Mouse (Mus musculus): ENCODE results near the gene Vezf1. TPM values are rescaled to one million over a fixed set of nuclear protein-coding genes. Genes with fewer than 3 reads are reported as not detected.

The Vezf1 gene
- total and polyA plus RNA-seq, 3 experiments: 7.4 to 11.4 (median 9.8) TPM

DNA sequence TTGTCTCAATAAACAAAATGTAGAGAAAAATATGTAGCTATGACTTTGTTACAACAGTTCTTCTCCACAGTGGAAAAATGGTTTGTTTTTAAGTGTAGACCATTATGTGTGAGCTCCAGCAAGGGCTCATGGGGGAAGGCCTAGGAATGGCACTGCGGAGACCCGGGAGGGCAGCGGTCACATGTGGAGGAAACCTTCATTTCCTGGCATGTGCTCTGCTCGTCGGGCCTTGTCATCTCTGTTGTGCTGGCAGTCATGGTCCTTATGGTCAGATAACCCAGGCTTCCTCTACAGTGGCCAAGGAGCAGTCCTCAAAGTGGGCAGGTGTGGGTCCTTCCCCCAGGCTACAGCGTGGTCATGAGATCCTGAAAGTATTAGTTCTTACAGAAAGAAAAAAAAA, 15.6 kb downstream of the Vezf1 start:
- H3K36me3 ChIP-seq (replicated peaks in 1 of 2; ENCODE audit: control insufficient read depth in 1 of 2, insufficient read depth in 1 of 2, low read length in 1 of 2): peaks cover 31 to 55% of the 10 kb centered on the region in 2 experiments

DNA sequence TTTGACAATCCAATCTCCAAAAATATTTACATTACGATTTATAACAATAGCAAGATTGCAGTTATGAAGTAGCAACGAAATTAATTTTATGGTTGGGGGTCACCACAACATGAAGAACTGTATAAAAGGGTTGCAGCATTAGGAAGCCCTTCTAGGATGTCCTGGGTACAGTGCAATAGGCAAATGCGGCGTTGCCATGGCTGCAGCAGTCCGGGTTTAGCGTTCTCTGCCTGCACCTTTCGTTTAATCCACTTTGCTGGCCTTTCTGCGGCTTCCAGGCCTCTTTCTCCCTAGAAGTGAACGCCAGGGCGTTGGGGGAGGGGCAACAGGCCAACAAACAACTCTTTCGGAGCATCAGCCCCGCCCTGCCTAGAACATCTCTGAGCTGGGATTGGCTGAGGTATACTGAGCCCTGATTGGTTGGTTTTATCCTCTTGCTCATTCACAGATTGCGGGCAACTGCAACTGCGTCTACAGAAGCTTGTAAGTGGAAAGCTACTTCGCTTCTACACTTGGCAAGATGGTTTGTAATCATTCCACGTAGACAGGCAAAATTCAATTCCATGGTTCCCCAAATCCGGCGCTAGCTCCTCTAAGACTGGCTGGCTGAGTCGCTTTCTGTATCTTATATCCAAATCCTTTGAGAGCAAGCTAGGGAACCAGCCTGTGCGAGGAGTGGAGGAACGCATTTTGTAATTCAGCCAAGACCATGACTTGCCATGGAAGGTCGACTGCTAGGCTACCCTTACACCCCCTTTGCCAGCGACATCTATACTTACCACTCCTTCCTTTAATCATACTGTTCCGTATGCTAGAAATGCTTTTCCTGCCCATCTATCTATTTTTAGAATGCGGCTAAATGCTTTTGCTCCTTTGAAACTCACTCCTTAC, 18.9 kb downstream of the Vezf1 start:
- Histone ChIP-seq H3K4me3 (replicated peaks in 1 of 3; ENCODE audit: low read depth in 2 of 3, low read length in 2 of 3, poor library complexity in 1 of 3) (no peak overlapping the region), H3K9ac (ENCODE audit: insufficient read depth, low read depth) (no peak overlapping the region), H3K4me1 (ENCODE audit: control insufficient read depth in 1 of 2, insufficient read depth in 2 of 2) (peaks cover 6 to 8% of the 10 kb centered on the region in 2 experiments; a peak in 3 of 4 replicates)

More for the DNA sequence above, 15.6 kb downstream of the Vezf1 start:
- H3K9ac ChIP-seq (ENCODE audit: insufficient read depth, low read depth): no peak overlapping the region
- DNase-seq (ENCODE audit: extremely low read depth): no peak
- H3K4me2 ChIP-seq (ENCODE audit: insufficient read depth, low read depth, poor library complexity, severe bottlenecking): no peak overlapping the region
- no peaks in the 10 kb centered on the region for H3K79me2 ChIP-seq (replicated peaks; ENCODE audit: control insufficient read depth, extremely low read depth, insufficient read depth, poor library complexity, severe bottlenecking)
- dilution Hi-C loops (cut with MboI; ENCODE audit: extremely low pct_ligation_motif_present, extremely low pct_unique_long_range_greater_than_20kb, low sequenced_read_pairs) (no loop called here), in situ Hi-C loops (cut with MboI; ENCODE audit: low pct_ligation_motif_present, low pct_unique_long_range_greater_than_20kb, low sequenced_read_pairs) (no loop called here)
- no peak for TF ChIP-seq USF1 (IDR thresholded peaks at IDR 0.05; ENCODE audit: low read depth, low read length)
- no peak for TF ChIP-seq MEF2A (IDR thresholded peaks at IDR 0.05; ENCODE audit: borderline replicate concordance, low read depth, low read length)
- TF ChIP-seq MAX (IDR thresholded peaks at IDR 0.05; ENCODE audit: low read length): no peak
- no peak for TF ChIP-seq CHD2 (IDR thresholded peaks at IDR 0.05; ENCODE audit: low read length)
- TF ChIP-seq SMC3 (IDR thresholded peaks at IDR 0.05; ENCODE audit: low read depth, low read length): no peak
- TF ChIP-seq ZMIZ1 (IDR thresholded peaks at IDR 0.05; ENCODE audit: low read depth, low read length): no peak
- TF ChIP-seq SIN3A (IDR thresholded peaks at IDR 0.05; ENCODE audit: low read length): no peak
- no peak for TF ChIP-seq UBTF (IDR thresholded peaks at IDR 0.05; ENCODE audit: low read depth, low read length)
- no peaks in the 10 kb centered on the region for H3K27me3 ChIP-seq (replicated peaks)
- H3K4me3 ChIP-seq (replicated peaks in 1 of 3; ENCODE audit: low read depth in 2 of 3, low read length in 2 of 3, poor library complexity in 1 of 3): no peak overlapping the region
- H3K4me1 ChIP-seq (ENCODE audit: control insufficient read depth in 1 of 2, insufficient read depth in 2 of 2): peaks cover 0 to 4% of the 10 kb centered on the region in 2 experiments; a peak in 1 of 4 replicates
- H3K9me3 ChIP-seq (replicated peaks; ENCODE audit: low read length): peaks cover 2% of the 10 kb centered on the region
- no peak overlapping the region for H3K27ac ChIP-seq (ENCODE audit: insufficient read depth, low read depth)

More for the DNA sequence above, 18.9 kb downstream of the Vezf1 start:
- Histone ChIP-seq H3K36me3 (replicated peaks in 1 of 2; ENCODE audit: control insufficient read depth in 1 of 2, insufficient read depth in 1 of 2, low read length in 1 of 2) (peaks cover 7 to 25% of the 10 kb centered on the region in 2 experiments), H3K27me3 (replicated peaks) (peaks cover 3% of the 10 kb centered on the region), H3K4me2 (ENCODE audit: insufficient read depth, low read depth, poor library complexity, severe bottlenecking) (peak overlapping the region; percentile 66), H3K9me3 (replicated peaks; ENCODE audit: low read length) (peaks cover 2% of the 10 kb centered on the region), H3K27ac (ENCODE audit: insufficient read depth, low read depth) (no peak overlapping the region), H3K79me2 (replicated peaks; ENCODE audit: control insufficient read depth, extremely low read depth, insufficient read depth, poor library complexity, severe bottlenecking) (no peaks in the 10 kb centered on the region)
- DNase-seq (ENCODE audit: extremely low read depth): peak; percentile 63
- in situ Hi-C loops (cut with MboI; ENCODE audit: low pct_ligation_motif_present, low pct_unique_long_range_greater_than_20kb, low sequenced_read_pairs) (no loop called here), dilution Hi-C loops (cut with MboI; ENCODE audit: extremely low pct_ligation_motif_present, extremely low pct_unique_long_range_greater_than_20kb, low sequenced_read_pairs) (no loop called here)
- TF ChIP-seq IRF4 (IDR thresholded peaks at IDR 0.05; ENCODE audit: low read depth, low read length) (no peak), JUN (IDR thresholded peaks at IDR 0.05; ENCODE audit: insufficient read depth, low read depth, low read length) (no peak), CHD1 (IDR thresholded peaks at IDR 0.05; ENCODE audit: low read depth, low read length) (no peak), ZNF384 (IDR thresholded peaks at IDR 0.05; ENCODE audit: low read depth, low read length) (no peak), TBP (conservative IDR thresholded peaks at IDR 0.05; ENCODE audit: low read depth, low read length) (no peak), USF2 (conservative IDR thresholded peaks at IDR 0.05; ENCODE audit: low read depth, low read length) (no peak), SIN3A (IDR thresholded peaks at IDR 0.05; ENCODE audit: low read length) (no peak), USF1 (IDR thresholded peaks at IDR 0.05; ENCODE audit: low read depth, low read length) (no peak), CHD2 (IDR thresholded peaks at IDR 0.05; ENCODE audit: low read length) (no peak), E2F4 (IDR thresholded peaks at IDR 0.05; ENCODE audit: insufficient replicate concordance, low read depth, low read length) (no peak)
